Mouse (Mus musculus): Measurements from ENCODE around the gene Golt1b. TPM values are rescaled to one million over a fixed set of nuclear protein-coding genes. Genes with fewer than 3 reads are reported as not detected.

Gene Golt1b
- polyA plus RNA-seq, 1 experiment from 2014 or later, result 68.5 TPM

GRCm38 (mm10) chr6:142453311-142453710 lies 66.3 kb downstream of the Golt1b start:
- no peak overlapping the region for H3K9ac ChIP-seq (ENCODE audit: low read length)
- no peak overlapping the region for H3K4me2 ChIP-seq (replicated peaks; ENCODE audit: low read depth)
- ATAC-seq (ENCODE audit: low FRiP score, low TSS enrichment), result no peak
- H3K36me3 ChIP-seq (ENCODE audit: control insufficient read depth, insufficient read depth, low read length), result no peaks in the 10 kb centered on the region
- no peaks in the 10 kb centered on the region for H3K9me3 ChIP-seq (ENCODE audit: control insufficient read depth, low read length)
- WGBS, result 82% methylated on average over 2 of the region's 2 CpGs
- no peaks in the 10 kb centered on the region for H3K27me3 ChIP-seq (ENCODE audit: control insufficient read depth, insufficient read depth, low read length)
- no peak overlapping the region for H3K27ac ChIP-seq (replicated peaks)
- 0 out of 2 replicates have a peak, but pooled peaks cover 2% of the 10 kb centered on the region for H3K4me1 ChIP-seq (replicated peaks; ENCODE audit: control insufficient read depth, insufficient read depth)
- DNase-seq (ENCODE audit: low spot score), result no peak
- no peak overlapping the region for H3K4me3 ChIP-seq (ENCODE audit: low read depth, low read length)
- TF ChIP-seq EP300 (optimal IDR thresholded peaks at IDR 0.05) (no peak), CTCF (IDR thresholded peaks at IDR 0.05; ENCODE audit: low read depth) (no peak)

Other genes with a start within 250 kb of the Golt1b start
- gene Slco1a6, start 178.7 kb upstream of the Golt1b start, polyA plus RNA-seq (2015; fragmentation: Nextera tagmentation; extraction: Ambion mirVana), result 0.11 and 0.13 TPM in 2 replicates
- 0.87 and 1.7 TPM in 2 replicates for gene Iapp, start 88.8 kb upstream of the Golt1b start, polyA plus RNA-seq (2015; fragmentation: Nextera tagmentation; extraction: Ambion mirVana)
- 1.4 and 1.6 TPM in 2 replicates for gene Slco1a5, start 64.2 kb upstream of the Golt1b start, polyA plus RNA-seq (2015; fragmentation: Nextera tagmentation; extraction: Ambion mirVana)
- gene Pyroxd1, start 41.6 kb upstream of the Golt1b start, polyA plus RNA-seq (2015; fragmentation: Nextera tagmentation; extraction: Ambion mirVana), result 24.5 and 24.7 TPM in 2 replicates
- gene Recql, start 134 bp upstream of the Golt1b start, polyA plus RNA-seq (2015; fragmentation: Nextera tagmentation; extraction: Ambion mirVana), result 11.7 TPM in 2 replicates
- gene Spx, start 26.2 kb downstream of the Golt1b start, polyA plus RNA-seq (2015; fragmentation: Nextera tagmentation; extraction: Ambion mirVana), result 0.49 and 0.64 TPM in 2 replicates
- 0.07 and 0.58 TPM in 2 replicates for gene Gys2, start 85.9 kb downstream of the Golt1b start, polyA plus RNA-seq (2015; fragmentation: Nextera tagmentation; extraction: Ambion mirVana)
- 151 and 174 TPM in 2 replicates for gene Ldhb, start 120.7 kb downstream of the Golt1b start, polyA plus RNA-seq (2015; fragmentation: Nextera tagmentation; extraction: Ambion mirVana)
- 44.6 and 45.4 TPM in 2 replicates for gene Kcnj8, start 184.4 kb downstream of the Golt1b start, polyA plus RNA-seq (2015; fragmentation: Nextera tagmentation; extraction: Ambion mirVana)

All from stomach, postnatal 0 days (tissue).